Mouse (Mus musculus) testis, adult 2 months (tissue): ENCODE data around the gene Zfpl1.
"Not testable (repeated sequence)": the region's sequence is repeated elsewhere in the genome, so short reads cannot be mapped to it uniquely, and the experiment has no call there.

Source experiments
- CTCF ChIP-seq: fragments of 200-500 bp; IDR thresholded peaks from 2 replicates; pipeline ENCODE4 v1.5.1; 2012; ENCODE audit warnings: low read depth, mild to moderate bottlenecking, inconsistent platforms, low read length, moderate library complexity; ENCODE audit not compliant: control insufficient read depth, insufficient read depth, insufficient replicate concordance
- POLR2A ChIP-seq: fragments of 200-500 bp; IDR thresholded peaks from 2 replicates; pipeline ENCODE4 v1.6.1; 2012; ENCODE audit warnings: low read depth, mild to moderate bottlenecking, inconsistent platforms, low read length, moderate library complexity; ENCODE audit not compliant: control insufficient read depth

GRCm38 (mm10) chr19:6133197-6133596 is 48.4 kb upstream of the Zfpl1 start:
- not testable (repeated sequence) for TF ChIP-seq POLR2A, CTCF
